Mouse (Mus musculus) cortical plate, adult 2 months (tissue): ENCODE measurements at regions not wholly inside any gene's neighbourhood (a gene's known extent, or its start where the extent isn't known, plus 50 kb on each side); places are given as distances from the start of the nearest gene placed in this dataset.

Experiments used
- H3K27ac ChIP-seq: fragments of 200-500 bp; 2 replicates; pipeline ENCODE4 v1.5.1; 2012; ENCODE audit warnings: low read length, control low read depth, inconsistent platforms; ENCODE audit not compliant: insufficient read depth
- H3K4me1 ChIP-seq: fragments of 200-500 bp; 2 replicates; pipeline ENCODE4 v1.6.1; 2011; ENCODE audit warnings: low read length; ENCODE audit not compliant: control insufficient read depth, insufficient read depth
- H3K4me3 ChIP-seq: fragments of 200-500 bp; 2 replicates; pipeline ENCODE4 v1.5.1; 2011; ENCODE audit warnings: mild to moderate bottlenecking, low read length, control low read depth; ENCODE audit not compliant: insufficient read depth
- CTCF ChIP-seq: fragments of 200-500 bp; IDR thresholded peaks from 2 replicates; pipeline ENCODE4 v1.5.1; 2011; ENCODE audit warnings: mild to moderate bottlenecking, control low read depth, low read length; ENCODE audit not compliant: insufficient read depth; ENCODE audit errors: extremely low read depth
- POLR2A ChIP-seq: fragments of 200-500 bp; IDR thresholded peaks from 2 replicates; pipeline ENCODE4 v1.6.1; 2011; ENCODE audit warnings: mild to moderate bottlenecking, low read length, control low read depth; ENCODE audit not compliant: insufficient read depth; ENCODE audit errors: extremely low read depth

DNA sequence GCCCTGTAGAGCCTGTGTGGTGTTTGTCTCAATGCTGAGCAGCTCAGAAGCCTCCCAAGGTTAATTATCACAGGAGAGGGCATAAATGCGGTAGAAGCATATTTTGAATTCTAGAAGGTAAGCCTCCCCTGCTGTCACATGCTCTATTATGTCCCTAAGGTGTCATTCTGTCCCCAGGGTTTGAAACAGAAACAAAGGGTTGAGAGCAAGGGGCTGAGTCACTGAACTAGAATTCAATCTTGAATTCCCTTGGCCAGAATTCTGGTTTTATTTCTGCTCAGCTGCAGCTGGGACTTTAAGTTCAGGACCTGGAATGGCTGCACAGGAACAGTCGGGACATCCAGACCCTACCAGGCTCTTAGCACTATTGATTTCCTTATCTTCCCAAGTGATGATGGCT is 533.2 kb upstream of the Lrrc6 start:
- TF ChIP-seq CTCF (no peak), POLR2A (no peak)
- no peak overlapping the region for H3K27ac ChIP-seq
- no peak overlapping the region for H3K4me3 ChIP-seq
- H3K4me1 ChIP-seq, result no peaks in the 10 kb centered on the region

DNA sequence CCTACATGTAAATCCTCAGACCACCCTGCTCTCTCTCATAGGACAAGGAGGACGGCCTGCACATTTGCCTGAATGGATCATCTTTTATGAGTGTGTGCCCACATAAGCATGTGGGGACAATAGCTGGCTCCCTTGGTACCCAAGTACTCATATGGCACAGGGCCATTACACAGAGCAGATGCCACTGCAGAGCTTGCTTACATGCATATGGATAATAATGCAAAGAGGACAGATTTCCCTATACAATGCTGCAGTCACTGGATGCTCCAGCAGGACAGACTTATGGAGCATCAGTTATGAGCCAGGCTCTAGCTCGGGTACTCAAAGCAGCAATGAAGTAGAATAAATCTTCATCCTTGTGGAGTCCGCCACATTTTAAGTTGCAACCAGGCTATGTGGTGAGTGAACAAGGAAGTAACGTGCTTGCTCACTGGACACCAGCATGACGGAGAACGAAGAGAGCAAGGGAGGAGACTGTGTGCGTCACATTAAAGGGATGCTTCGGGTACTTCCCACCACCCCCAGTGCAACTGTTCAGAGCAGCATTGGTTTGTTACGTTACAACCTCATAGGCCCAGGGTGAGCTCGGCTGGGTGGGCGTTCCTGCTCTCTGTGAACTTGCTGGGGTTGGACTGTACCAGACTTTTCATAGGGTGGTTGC is 531.3 kb upstream of the Lrrc6 start:
- TF ChIP-seq CTCF, result no peak
- TF ChIP-seq POLR2A, result no peak
- no peaks in the 10 kb centered on the region for H3K4me1 ChIP-seq
- H3K4me3 ChIP-seq, result no peak overlapping the region
- H3K27ac ChIP-seq, result no peak overlapping the region

- TF ChIP-seq POLR2A (no peak), CTCF (no peak)
- Histone ChIP-seq H3K27ac (no peak overlapping the region), H3K4me1 (no peaks in the 10 kb centered on the region), H3K4me3 (no peak overlapping the region)
Observed at GRCm38 (mm10) chr15:67030975-67031374, 530.3 kb upstream of the Lrrc6 start.

- Histone ChIP-seq H3K27ac (no peak overlapping the region), H3K4me3 (no peak overlapping the region), H3K4me1 (no peaks in the 10 kb centered on the region)
- no peak for TF ChIP-seq CTCF
- no peak for TF ChIP-seq POLR2A
Observed at GRCm38 (mm10) chr15:67028161-67028560, 527.5 kb upstream of the Lrrc6 start.

DNA sequence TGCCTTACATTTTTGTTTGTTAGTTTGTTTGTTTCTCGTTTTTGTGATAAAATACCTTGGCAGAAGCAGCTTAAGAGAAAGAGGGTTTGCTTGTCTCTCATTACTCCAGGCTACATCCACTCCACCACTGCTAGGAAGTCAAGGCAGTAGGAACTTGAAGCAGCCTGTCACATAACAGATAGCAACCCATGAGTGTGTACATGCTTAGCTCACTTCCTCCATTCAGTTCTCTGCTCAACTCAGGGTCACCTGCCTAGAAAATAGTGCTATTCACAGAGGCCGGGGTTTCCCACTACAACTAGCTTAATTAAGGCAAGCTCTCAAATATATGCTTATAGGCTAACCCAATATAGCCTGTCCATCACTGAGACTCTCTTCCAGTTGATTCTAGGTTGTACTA is 527.0 kb upstream of the Lrrc6 start:
- no peak for TF ChIP-seq CTCF
- no peak for TF ChIP-seq POLR2A
- no peak overlapping the region for H3K4me3 ChIP-seq
- H3K4me1 ChIP-seq, result no peaks in the 10 kb centered on the region

GRCm38 (mm10) chr15:67025746-67026145 is 525.0 kb upstream of the Lrrc6 start:
- TF ChIP-seq POLR2A, result no peak
- no peak for TF ChIP-seq CTCF
- no peaks in the 10 kb centered on the region for H3K4me1 ChIP-seq
- no peak overlapping the region for H3K27ac ChIP-seq
- no peak overlapping the region for H3K4me3 ChIP-seq

More for the DNA sequence above, 527.0 kb upstream of the Lrrc6 start:
- H3K27ac ChIP-seq, result no peak overlapping the region

- no peak for TF ChIP-seq CTCF
- TF ChIP-seq POLR2A, result no peak
- Histone ChIP-seq H3K4me1 (no peaks in the 10 kb centered on the region), H3K4me3 (no peak overlapping the region), H3K27ac (no peak overlapping the region)
Observed at GRCm38 (mm10) chr15:67024386-67024785, 523.7 kb upstream of the Lrrc6 start.

DNA sequence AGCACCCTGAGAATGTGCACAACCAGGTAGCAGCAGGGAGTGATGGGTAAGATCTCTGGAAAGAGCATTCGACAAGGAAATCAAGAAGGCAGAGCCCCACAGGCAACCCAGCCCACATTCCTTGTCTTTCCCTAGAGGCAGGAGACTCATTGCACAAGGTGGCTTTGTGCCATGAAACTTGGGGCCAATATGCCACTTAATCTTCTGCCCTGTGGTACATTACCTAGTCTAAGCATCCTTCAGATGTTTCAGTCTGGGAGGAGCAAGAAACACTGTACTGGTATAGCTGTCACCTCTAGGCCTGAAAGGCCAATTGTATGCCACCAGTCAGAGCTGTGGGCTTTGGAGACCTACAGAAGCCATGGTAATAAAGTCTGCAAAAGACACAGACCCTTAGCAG is 522.4 kb upstream of the Lrrc6 start:
- no peak overlapping the region for H3K4me3 ChIP-seq
- H3K27ac ChIP-seq, result no peak overlapping the region
- TF ChIP-seq POLR2A, result no peak
- TF ChIP-seq CTCF, result no peak
- no peaks in the 10 kb centered on the region for H3K4me1 ChIP-seq

DNA sequence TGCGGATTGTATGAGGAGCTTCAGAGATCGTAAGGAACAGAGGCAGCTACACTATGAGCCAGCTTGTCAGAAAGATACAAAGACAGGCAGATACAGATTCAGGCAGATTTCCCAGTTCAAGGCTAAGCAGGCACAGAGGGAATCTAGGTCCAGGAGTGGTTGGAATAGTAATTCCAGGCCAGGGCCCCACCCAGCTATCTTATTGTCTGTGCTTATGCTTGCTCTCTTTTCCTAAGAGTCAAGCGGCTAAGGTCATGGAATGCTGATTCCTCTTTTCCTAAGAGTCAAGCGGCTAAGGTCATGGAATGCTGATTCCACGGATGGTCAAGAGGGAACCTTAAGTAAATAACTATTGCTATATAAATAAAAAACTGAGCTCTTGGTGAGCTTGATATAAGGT is 520.7 kb upstream of the Lrrc6 start:
- Histone ChIP-seq H3K27ac (no peak overlapping the region), H3K4me3 (no peak overlapping the region), H3K4me1 (no peaks in the 10 kb centered on the region)
- TF ChIP-seq CTCF, result no peak
- no peak for TF ChIP-seq POLR2A

DNA sequence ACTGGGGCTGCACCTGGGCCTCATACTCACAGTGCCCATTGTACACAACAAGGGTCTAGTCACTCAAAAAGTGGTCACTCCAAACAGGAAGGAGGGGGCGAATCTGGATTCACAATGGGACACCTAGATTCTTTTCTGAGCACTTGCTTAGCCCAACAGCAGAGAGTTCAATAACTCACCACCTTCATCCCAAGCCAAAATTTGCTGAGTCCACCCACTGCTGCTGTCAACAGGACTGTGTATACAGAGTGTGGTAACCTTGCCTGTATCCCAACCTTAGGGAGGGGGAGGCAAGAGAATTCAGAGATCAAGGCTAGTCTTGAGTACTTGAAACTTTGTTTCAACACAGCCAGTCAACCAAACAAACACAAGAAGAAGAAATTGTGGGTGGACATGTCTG is 519.2 kb upstream of the Lrrc6 start:
- TF ChIP-seq POLR2A, result no peak
- no peak for TF ChIP-seq CTCF
- no peaks in the 10 kb centered on the region for H3K4me1 ChIP-seq
- no peak overlapping the region for H3K27ac ChIP-seq
- H3K4me3 ChIP-seq, result no peak overlapping the region
